Mouse (Mus musculus): ENCODE measurements at regions not wholly inside any gene's neighbourhood (a gene's known extent, or its start where the extent isn't known, plus 50 kb on each side); places are given as distances from the start of the nearest gene placed in this dataset.

- no peak for DNase-seq
Measured at GRCm38 (mm10) chr16:70952937-70953336, 639.2 kb downstream of the Gbe1 start.

Data from layer of hippocampus, adult 9-11 months (tissue).